Mouse (Mus musculus): Measurements from ENCODE around the gene Slc25a30.
"Not testable (repeated sequence)": the region's sequence is repeated elsewhere in the genome, so short reads cannot be mapped to it uniquely, and the experiment has no call there.

Slc25a30 gene

DNA sequence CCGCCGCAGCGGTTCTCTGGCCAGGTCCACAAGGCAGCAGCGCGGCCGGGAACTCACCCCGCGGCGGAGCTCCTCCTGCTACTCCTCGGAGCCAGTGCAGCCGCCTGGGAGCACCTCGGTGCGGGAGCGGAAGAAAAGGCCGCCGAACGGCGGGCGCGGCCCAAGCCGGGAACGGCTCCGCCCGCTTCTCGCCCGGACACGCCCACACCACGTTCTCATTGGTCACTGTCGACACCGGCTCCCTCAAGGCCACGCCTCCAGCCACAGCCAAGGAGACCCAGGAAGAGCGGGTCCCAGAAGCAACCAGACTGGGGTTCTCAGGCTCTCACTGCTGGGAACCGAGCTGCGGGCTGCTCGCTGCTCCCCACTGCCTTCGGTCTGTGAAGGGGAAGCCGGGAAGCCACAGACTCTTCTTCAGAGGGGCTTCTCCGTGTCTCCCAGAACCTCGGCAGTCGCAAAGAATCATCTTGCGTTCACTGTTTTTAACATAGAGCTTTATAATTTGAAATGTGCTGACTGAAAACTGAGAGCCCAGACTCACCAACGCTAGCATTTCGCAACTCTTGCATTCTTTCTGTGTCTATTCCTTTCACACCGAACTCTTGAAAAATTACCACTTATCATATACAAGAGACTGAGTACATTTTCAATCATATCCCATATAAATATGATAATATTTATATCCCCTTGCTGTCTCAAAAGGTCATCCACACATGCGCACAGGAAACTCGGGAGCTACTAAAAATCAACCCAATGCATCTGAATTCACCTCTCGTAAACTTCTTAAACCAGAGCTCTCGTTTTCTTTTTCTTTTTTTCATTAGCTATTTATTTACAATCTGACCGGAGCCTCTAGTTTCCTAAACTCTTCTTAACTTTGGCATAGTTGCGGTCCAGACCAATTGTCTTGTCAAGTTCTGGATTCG is at the start of gene Slc25a30:
TSS of gene Slc25a30 (minus strand) at position 170 of the 926 bp plus-strand sequence.
- peak; percentile 98 for ATAC-seq (ENCODE audit: low TSS enrichment)

DNA sequence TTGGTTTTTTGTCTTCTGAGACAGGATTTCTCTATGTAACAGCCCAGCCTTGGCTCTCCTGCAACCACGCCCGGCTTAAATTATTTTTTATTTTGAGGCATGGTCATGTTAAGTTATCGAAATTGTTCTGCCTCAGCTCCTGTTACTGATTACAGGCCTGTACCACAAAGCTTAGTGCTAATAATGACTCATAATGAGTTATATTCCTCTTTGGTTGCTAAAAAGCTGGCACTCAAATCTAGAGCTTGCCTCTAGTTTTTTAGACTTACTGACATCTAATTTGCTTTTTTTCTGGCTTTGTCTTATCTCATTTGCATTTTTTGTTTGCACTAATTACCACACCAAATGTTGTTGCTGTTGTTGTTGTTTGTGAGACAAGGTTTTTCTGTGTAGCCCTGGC is 49.7 kb upstream of the Slc25a30 start:
- no peak for ATAC-seq (ENCODE audit: low TSS enrichment)

DNA sequence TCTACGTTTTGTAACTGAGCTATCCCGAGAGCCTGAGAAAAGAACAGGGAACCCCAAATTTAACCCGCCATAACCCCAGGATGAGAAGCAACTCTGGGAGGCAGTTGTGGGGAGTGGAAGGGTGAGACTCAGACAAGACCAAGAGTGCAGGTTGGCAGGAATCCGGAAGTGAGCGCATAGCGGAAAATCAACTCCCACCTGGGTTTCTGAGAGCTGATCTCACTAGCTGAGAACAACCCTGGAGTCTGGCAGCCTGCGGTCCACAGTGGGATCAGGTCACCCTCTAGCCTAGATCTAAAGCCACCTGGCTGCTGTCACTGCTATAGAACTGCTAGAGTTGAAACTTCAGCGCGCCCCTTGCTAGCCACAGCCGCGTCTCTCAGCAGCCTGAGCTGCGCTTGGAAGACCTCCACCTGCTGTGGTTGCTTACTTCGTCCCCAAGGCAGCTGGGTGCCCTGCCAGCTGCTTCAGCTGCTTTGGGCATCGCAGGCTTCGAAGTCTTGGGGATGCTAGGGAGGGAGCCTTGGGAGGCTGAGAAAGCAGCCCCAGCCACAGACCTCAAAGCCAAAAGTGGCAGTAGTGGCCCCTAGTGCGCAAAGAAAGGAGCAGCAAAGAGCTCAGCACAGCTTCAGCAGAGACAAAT is 48.0 kb upstream of the Slc25a30 start:
- ATAC-seq (ENCODE audit: low TSS enrichment) = peak; percentile 31

DNA sequence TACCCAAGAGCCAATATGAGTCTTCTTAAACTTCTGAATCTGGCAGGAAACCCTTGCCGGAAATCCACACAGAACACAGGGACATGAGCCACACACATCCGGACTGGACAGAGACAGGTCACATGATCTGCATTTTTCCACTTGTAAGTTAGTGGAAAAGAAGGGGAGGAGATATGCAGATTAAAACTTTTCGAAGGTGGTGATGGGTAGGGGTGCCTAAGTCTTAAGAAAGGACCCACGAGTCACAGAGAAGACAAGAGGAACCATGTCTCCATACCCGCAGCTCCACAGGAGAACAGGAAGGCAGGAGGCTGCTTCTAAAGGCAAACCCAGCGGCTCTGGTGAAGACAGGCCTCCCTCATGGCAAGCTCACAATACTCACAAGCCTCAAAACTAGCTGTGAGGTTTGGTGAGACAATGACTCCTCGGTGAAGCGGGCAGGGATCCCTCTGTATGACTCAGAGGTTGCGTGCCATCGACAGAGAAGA is 47.5 kb upstream of the Slc25a30 start:
- ATAC-seq (ENCODE audit: low TSS enrichment) = peak; percentile 58

DNA sequence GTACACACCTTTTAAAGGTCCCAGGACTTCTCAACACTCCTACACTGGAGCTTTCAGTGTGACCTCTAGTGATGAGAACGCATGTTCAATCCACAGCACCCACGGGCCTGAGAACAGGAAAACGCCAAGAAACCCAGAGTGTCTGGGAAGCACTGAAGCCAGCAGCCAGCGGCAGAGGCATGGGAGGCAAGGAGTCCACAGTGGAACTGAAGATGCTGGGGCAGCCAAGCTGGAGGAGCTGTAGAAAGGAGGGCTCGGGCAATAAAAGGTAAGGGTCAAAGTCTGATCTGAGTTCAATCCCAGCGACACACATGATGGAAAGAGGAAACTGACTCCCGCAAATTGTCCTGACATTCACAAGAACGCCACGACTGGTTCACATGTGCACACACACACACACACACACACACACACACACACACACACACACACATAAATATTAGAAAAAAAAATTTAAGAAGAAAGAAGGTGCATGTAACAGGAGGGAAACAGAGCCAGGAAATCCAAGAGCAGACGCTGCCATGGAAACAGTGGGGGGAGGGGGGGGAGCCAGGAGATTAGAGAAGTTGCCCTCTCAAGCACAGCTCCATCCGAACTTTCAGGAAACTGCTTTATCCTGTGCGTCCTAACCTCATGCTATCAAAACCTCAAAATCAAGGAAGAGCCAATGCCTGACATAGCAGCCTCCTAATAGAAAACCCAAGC is 46.9 kb upstream of the Slc25a30 start:
- no peak for ATAC-seq (ENCODE audit: low TSS enrichment)

DNA sequence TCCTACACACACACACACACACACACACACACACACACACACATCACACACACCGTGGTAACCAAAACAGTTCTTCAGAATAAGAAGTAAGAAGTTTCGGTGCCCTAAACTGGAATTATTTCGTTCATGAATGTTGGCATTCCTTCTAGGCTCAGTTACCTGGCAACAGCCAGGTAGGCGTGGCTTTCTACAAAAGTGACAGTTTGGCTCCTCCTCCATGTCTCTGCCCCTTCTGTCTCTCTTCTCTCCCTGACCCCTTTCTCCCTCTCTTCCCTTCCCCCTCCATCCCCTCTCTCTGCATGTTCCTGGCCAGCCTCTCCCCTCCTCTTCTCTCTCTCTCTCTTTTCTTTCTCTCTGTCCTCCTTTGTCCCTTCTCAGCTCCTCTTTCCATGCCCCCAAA is 46.1 kb upstream of the Slc25a30 start:
- ATAC-seq (ENCODE audit: low TSS enrichment) = no peak

DNA sequence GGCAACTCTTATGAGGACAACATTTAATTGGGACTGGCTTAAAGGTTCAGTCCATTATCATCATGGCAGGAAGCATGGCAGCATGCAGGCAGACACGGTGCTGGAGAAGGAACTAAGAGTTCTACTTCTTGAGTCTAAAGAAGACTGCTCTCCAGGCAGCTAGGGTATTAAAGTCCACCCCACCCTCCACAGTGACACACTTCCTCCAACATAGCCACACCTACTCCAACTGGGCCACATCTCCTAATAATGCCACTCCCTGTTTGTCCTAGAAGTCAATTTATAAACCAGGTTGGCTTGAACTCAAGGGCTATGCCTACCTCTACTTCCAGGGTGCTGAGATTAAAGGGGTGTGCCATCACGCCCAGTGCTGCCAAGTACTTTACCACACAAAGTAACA is 45.2 kb upstream of the Slc25a30 start:
- ATAC-seq (ENCODE audit: low TSS enrichment) = no peak

DNA sequence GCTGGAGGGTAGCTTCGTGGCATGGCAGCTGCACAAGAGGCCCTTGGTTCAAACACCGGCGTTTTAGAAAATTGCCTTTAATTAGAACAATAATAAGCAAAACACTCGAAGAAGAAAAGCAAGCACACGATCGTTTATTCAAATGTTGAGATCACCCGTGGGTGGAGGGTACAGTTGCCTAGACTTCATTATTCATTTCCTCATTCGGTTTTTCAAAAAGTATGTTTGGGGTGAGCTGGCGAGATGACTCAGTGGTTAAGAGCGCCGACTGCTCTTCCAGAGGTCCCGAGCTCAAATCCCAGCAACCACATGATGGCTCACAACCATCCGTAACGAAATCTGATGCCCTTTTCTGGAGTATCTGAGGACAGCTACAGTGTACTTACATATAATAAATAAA is 43.0 kb upstream of the Slc25a30 start:
- not testable (repeated sequence) for ATAC-seq (ENCODE audit: low TSS enrichment)

DNA sequence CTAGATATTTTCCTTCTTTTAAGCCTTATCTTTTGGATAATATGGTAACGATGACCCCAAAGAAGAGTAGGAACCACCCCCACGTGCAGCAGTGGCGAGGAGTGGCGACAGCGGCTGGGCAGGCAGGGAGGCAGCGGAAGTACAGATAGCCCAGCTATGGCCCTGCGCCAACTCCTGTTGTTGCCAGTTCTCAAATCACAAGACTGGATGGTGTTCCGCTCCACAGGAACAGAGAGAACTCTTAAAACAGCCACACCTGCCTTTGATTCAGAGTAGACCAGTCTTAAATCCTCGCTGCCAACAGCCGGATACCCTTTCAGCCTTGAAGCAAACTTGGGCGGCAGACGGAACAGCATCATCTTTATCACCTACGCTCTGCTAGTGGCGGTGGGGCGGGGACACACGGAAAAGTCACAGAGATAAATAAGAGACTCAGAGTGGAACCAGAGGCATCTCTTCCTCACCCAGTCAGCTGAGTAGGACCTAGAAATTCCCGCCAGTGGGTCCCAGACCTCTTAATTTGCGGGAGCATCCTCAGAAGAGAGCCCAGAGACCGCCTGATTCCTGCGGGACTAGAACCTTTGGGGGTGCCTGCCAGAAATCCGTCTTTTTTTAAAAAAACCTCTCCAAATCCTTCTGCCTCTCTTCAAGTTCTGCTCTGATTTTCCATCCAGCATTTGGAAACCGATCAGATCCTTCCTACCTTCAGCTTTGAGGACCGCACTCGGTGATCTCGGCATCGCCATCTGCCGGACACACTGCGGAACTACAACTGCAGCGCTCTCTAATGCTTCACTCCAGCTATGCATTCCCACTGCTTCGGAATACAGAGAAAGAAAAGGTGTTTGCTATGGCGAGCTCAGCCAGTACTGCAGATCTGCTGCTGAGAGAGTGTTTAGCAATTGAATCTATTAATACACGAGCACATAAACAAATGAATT is 42.3 kb upstream of the Slc25a30 start:
- peak; percentile 77 for ATAC-seq (ENCODE audit: low TSS enrichment)

DNA sequence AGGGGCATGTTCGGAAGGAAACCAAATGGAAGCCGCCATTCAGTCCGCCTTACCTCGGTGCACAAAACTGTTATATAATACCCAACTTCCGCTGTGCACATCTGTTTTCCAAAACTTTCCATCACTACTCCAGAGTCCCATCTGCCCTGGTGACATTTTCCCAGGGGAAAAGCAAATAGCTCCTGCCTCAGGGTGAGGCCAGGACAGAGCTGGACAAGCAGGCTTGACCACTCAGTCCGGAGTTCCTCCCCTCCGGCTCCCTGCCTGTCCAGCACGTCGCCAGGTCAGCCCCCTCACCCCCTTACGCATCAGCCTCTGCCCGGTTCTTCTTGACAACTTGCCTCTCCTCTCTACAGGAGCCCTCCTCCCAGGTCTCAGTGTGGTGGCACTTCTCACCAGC is 41.4 kb upstream of the Slc25a30 start:
- ATAC-seq (ENCODE audit: low TSS enrichment) = peak; percentile 8; the same call in 1 of the 2 replicates

DNA sequence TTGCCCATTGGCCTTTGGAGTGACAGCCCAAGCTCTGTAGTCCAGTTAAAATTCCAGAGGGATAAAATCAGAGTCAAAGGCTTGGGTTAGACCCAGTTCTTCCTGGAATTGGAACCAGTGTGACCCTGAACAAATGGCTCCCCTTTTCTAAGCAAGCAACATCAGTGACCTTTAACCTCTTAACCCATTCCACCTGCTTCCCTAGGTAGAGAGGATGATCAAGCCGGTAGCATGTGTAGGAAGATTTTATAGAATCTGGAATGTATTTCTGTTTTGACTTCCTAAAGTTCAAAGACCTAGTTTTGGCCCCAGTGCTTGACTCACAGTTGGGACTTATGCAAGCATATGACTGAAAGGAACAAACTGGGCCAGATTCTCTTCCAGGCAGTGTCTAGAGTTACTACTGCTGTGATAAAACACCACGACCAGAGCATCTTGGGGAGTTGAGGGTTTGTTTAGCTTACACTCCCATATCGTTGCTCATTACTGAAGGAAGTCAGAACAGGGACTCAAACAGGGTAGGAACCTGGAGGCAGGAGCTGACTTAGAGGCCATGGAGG is 40.1 kb upstream of the Slc25a30 start:
- peak; percentile 48; the same call in 1 of the 2 replicates for ATAC-seq (ENCODE audit: low TSS enrichment)

DNA sequence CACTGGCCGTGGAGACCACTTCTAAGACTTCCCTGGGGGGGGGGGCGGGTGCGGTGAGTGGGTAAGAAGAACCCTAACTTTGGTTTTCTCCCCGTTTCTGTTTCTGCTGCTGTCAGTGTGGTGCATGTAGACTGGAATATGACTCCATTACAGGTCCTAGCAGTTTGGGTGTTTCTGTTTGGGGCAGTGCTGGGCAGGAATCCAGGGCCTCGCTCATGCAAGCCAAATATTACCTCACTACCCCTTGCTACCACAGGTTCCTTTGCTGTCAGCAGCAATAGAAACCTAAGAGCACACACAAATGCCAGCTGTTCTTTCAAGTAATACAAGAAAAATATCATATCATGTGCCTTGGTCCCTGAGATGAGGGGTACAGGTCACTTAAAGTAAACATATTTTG is 33.2 kb upstream of the Slc25a30 start:
- no peak for ATAC-seq (ENCODE audit: low TSS enrichment)

DNA sequence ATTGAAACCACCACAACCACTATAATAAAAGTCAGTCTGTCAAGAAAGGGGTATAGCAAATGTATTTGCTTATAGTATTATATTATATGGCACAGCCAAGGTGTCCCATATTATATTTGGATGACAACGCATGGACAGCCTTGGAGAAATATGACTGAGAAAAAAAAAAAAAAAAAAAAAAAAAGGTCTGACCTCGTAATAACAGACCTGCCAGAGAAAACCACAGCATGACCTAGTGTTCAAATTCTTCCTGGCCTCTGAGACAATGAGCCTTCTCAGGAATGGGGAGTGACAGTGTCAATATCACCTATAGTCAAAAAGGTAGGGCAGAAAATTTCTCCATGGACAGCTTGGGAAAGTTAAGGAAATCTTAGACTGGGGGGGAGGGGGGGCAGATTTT is 32.5 kb upstream of the Slc25a30 start:
- no peak for ATAC-seq (ENCODE audit: low TSS enrichment)

DNA sequence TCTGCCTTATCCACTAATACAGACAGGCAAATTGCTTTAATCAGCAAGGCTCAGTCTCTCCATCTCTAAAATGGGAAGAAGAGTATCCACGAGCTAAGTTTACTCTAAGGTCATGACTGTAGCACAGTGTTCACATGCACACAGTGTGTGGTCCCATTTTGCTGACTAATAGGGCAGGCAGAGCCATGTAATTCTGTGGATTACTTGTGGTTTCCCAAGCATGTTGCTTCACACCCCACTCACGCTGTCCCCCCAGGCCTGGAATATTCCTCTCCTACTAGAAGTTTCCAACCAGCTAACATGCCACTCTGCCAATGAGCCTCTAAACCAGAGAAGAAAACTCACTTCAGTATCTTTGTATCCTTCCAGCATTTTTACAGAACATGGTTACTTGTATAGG is 31.7 kb upstream of the Slc25a30 start:
- ATAC-seq (ENCODE audit: low TSS enrichment) = no peak

DNA sequence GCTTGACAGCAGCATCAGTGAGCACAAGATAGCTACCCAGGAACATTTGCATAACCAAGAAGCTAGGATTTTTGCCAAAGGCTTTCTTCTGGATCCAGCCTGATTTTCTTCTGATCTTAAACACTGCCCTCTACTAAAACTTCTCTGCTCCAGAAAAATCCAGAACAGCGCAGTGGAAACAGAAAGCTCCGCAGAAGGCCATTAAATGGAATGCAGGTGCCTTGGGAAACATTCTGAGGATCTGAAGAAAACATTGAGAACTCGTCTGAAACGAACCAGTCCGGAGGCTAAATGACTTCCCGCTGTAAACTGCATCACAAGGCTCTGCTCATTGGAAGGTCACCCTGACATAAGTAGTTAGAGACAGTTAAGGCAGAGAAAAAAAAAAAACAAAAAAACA is 23.1 kb upstream of the Slc25a30 start:
- ATAC-seq (ENCODE audit: low TSS enrichment) = no peak

DNA sequence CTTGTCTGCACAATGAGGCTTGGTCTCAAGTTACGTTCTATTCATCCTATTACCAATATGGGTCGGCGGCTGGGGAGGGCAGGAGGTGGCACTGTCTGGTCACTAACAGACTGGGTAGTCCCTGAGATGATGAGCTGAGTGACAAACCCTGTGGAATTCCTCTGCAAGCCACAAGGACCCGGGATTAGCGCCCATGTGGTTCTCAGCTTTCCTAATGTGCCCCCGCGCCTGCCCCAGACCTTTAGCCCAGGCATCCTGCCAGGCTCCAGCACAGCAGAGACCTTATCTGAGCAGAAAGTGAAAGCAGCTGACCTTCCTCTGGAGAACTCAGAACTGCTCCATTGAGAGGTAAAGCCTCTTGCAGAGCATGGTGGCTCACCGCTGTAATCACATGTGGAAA is 21.0 kb upstream of the Slc25a30 start:
- no peak for ATAC-seq (ENCODE audit: low TSS enrichment)

DNA sequence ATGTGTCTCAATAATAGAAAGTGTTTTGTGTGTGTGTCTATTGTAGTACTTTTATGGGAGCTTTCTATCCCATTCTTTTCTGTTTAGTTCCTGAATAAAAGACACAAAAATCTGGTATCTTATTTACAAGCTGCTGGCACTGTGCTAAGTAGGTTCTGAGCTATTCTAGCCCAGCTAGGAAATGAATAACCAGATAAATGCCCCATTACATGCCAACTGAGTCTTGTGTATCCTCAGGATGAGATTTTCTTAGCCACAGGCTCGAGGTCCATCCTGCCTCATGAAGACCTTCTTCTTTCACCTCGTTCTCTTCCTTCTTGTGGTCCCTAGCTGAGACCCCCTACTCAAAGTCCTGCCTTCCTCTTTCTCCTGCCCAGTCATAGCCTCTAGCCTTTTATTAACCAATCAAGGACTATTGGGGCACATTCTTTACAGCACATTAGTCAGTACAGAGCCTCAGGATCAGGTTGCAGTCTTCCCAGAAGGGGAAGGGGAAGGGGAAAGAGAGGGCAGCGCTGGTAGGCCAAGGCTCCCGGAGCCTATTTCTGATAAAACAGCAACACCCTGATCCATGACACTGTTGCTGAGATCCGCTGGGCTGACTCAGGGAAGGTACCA is 11.0 kb upstream of the Slc25a30 start:
- no peak for ATAC-seq (ENCODE audit: low TSS enrichment)

DNA sequence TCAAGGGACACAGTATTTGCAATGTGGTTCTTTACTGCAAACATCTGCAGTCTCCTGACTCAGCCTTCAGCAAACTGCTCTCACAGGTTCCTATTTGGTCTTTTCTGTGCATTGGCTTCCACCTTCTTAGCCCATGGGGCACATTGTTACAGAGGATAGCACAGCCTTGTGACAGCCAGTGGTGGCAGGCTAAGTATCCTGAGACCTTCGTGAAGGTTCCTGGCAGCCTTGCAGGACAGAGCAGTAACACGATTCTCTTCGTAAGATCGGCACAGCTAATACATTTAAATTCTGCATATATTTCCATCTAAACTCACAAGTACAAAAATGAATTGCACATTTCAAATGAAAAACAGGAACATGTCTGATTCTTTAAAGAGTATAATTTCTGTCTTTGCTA is 9.1 kb upstream of the Slc25a30 start:
- ATAC-seq (ENCODE audit: low TSS enrichment) = peak; percentile 23; the same call in 1 of the 2 replicates

DNA sequence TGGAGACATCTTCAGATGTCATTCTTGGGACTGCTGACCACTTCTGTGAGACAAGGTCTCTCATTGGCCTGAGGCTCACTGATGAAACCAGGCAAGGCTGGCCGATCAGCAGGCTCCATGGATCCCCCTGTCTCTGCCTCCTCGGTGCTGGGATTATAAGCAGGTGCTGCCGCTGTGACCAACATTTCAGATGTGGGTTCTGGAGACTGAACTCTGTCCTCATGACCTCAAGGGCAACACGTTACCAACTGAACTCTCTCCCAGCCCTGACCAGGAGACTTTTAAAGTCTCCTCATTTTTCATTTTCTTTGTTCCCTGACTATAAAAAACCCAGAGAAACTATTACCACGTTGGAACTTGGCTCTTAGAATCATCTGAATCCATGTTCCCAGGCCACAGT is 7.9 kb upstream of the Slc25a30 start:
- ATAC-seq (ENCODE audit: low TSS enrichment) = no peak

DNA sequence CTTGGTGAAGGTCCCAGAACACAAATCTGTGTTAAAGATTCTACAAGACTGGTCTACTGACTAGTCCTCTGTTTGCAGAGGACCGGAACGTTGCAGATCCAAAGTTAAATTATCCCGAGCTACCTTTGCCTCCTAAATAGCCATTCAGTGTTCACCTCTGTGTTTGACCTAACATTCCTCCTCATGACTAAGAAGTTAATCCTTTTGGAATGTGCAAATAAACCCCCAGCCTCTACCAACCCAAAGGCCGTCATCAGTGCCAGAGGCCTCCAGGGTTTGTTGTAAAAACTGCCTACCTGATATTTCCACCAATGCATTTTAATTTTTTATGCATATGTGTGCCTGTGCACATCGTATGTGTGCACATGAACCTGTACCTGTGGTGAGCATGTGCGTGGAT is 7.5 kb upstream of the Slc25a30 start:
- no peak for ATAC-seq (ENCODE audit: low TSS enrichment)
